Mouse (Mus musculus): ENCODE results near the gene Amigo3. TPM values are rescaled to one million over a fixed set of nuclear protein-coding genes. Genes with fewer than 3 reads are reported as not detected.

The Amigo3 gene
- polyA plus RNA-seq, 1 experiment: 1.7 TPM

- Histone ChIP-seq H3K27ac (ENCODE audit: insufficient read depth, low read length) (no peak overlapping the region), H3K4me1 (ENCODE audit: control insufficient read depth, insufficient read depth, low read length) (no peaks in the 10 kb centered on the region), H3K4me3 (ENCODE audit: insufficient read depth, low read length) (no peak overlapping the region)
- TF ChIP-seq CTCF (IDR thresholded peaks at IDR 0.05; ENCODE audit: extremely low read depth, insufficient read depth, low read length) (no peak), POLR2A (IDR thresholded peaks at IDR 0.05; ENCODE audit: extremely low read depth, insufficient read depth, low read length) (no peak)
Measured at GRCm38 (mm10) chr9:108058291-108058690, 5.3 kb downstream of the Amigo3 start.

GRCm38 (mm10) chr9:108062142-108062541 lies 9.2 kb downstream of the Amigo3 start:
- no peak for TF ChIP-seq CTCF (IDR thresholded peaks at IDR 0.05; ENCODE audit: extremely low read depth, insufficient read depth, low read length)
- Histone ChIP-seq H3K27ac (ENCODE audit: insufficient read depth, low read length) (no peak overlapping the region), H3K4me1 (ENCODE audit: control insufficient read depth, insufficient read depth, low read length) (no peaks in the 10 kb centered on the region), H3K4me3 (ENCODE audit: insufficient read depth, low read length) (no peak overlapping the region)

- Histone ChIP-seq H3K27ac (ENCODE audit: insufficient read depth, low read length) (no peak overlapping the region), H3K4me1 (ENCODE audit: control insufficient read depth, insufficient read depth, low read length) (no peaks in the 10 kb centered on the region), H3K4me3 (ENCODE audit: insufficient read depth, low read length) (no peak overlapping the region)
- TF ChIP-seq POLR2A (IDR thresholded peaks at IDR 0.05; ENCODE audit: extremely low read depth, insufficient read depth, low read length) (no peak), CTCF (IDR thresholded peaks at IDR 0.05; ENCODE audit: extremely low read depth, insufficient read depth, low read length) (no peak)
Measured at GRCm38 (mm10) chr9:108063361-108063760, 10.4 kb downstream of the Amigo3 start.

GRCm38 (mm10) chr9:108065491-108066011 lies 12.6 kb downstream of the Amigo3 start:
- TF ChIP-seq POLR2A (IDR thresholded peaks at IDR 0.05; ENCODE audit: extremely low read depth, insufficient read depth, low read length) (no peak), CTCF (IDR thresholded peaks at IDR 0.05; ENCODE audit: extremely low read depth, insufficient read depth, low read length) (peak; percentile 69)
- H3K4me1 ChIP-seq (ENCODE audit: control insufficient read depth, insufficient read depth, low read length): no peaks in the 10 kb centered on the region
- H3K27ac ChIP-seq (ENCODE audit: insufficient read depth, low read length): no peak overlapping the region
- no peak overlapping the region for H3K4me3 ChIP-seq (ENCODE audit: insufficient read depth, low read length)

GRCm38 (mm10) chr9:108067199-108067598 lies 14.2 kb downstream of the Amigo3 start:
- H3K4me1 ChIP-seq (ENCODE audit: control insufficient read depth, insufficient read depth, low read length): no peaks in the 10 kb centered on the region
- no peak for TF ChIP-seq CTCF (IDR thresholded peaks at IDR 0.05; ENCODE audit: extremely low read depth, insufficient read depth, low read length)
- H3K27ac ChIP-seq (ENCODE audit: insufficient read depth, low read length): no peak overlapping the region
- H3K4me3 ChIP-seq (ENCODE audit: insufficient read depth, low read length): no peak overlapping the region

- no peak for TF ChIP-seq POLR2A (IDR thresholded peaks at IDR 0.05; ENCODE audit: extremely low read depth, insufficient read depth, low read length)
- TF ChIP-seq CTCF (IDR thresholded peaks at IDR 0.05; ENCODE audit: extremely low read depth, insufficient read depth, low read length): peak; percentile 99
- no peak overlapping the region for H3K27ac ChIP-seq (ENCODE audit: insufficient read depth, low read length)
- no peak overlapping the region for H3K4me3 ChIP-seq (ENCODE audit: insufficient read depth, low read length)
- no peaks in the 10 kb centered on the region for H3K4me1 ChIP-seq (ENCODE audit: control insufficient read depth, insufficient read depth, low read length)
Measured at GRCm38 (mm10) chr9:108067900-108068299, 14.9 kb downstream of the Amigo3 start.

- Histone ChIP-seq H3K4me1 (ENCODE audit: control insufficient read depth, insufficient read depth, low read length) (no peaks in the 10 kb centered on the region), H3K27ac (ENCODE audit: insufficient read depth, low read length) (no peak overlapping the region), H3K4me3 (ENCODE audit: insufficient read depth, low read length) (no peak overlapping the region)
- TF ChIP-seq CTCF (IDR thresholded peaks at IDR 0.05; ENCODE audit: extremely low read depth, insufficient read depth, low read length) (no peak), POLR2A (IDR thresholded peaks at IDR 0.05; ENCODE audit: extremely low read depth, insufficient read depth, low read length) (no peak)
Measured at GRCm38 (mm10) chr9:108069007-108069406, 16.0 kb downstream of the Amigo3 start.

- no peak overlapping the region for H3K27ac ChIP-seq (ENCODE audit: insufficient read depth, low read length)
- no peak for TF ChIP-seq CTCF (IDR thresholded peaks at IDR 0.05; ENCODE audit: extremely low read depth, insufficient read depth, low read length)
- no peak for TF ChIP-seq POLR2A (IDR thresholded peaks at IDR 0.05; ENCODE audit: extremely low read depth, insufficient read depth, low read length)
- no peaks in the 10 kb centered on the region for H3K4me1 ChIP-seq (ENCODE audit: control insufficient read depth, insufficient read depth, low read length)
Measured at GRCm38 (mm10) chr9:108069529-108069928, 16.6 kb downstream of the Amigo3 start.

GRCm38 (mm10) chr9:108071801-108072200 lies 18.8 kb downstream of the Amigo3 start:
- TF ChIP-seq CTCF (IDR thresholded peaks at IDR 0.05; ENCODE audit: extremely low read depth, insufficient read depth, low read length) (no peak), POLR2A (IDR thresholded peaks at IDR 0.05; ENCODE audit: extremely low read depth, insufficient read depth, low read length) (no peak)
- H3K27ac ChIP-seq (ENCODE audit: insufficient read depth, low read length): no peak overlapping the region
- no peaks in the 10 kb centered on the region for H3K4me1 ChIP-seq (ENCODE audit: control insufficient read depth, insufficient read depth, low read length)
- H3K4me3 ChIP-seq (ENCODE audit: insufficient read depth, low read length): no peak overlapping the region

More at GRCm38 (mm10) chr9:108069529-108069928, 16.6 kb downstream of the Amigo3 start:
- no peak overlapping the region for H3K4me3 ChIP-seq (ENCODE audit: insufficient read depth, low read length)

GRCm38 (mm10) chr9:108072481-108072924 lies 19.5 kb downstream of the Amigo3 start:
- no peaks in the 10 kb centered on the region for H3K4me1 ChIP-seq (ENCODE audit: control insufficient read depth, insufficient read depth, low read length)
- no peak overlapping the region for H3K27ac ChIP-seq (ENCODE audit: insufficient read depth, low read length)
- no peak overlapping the region for H3K4me3 ChIP-seq (ENCODE audit: insufficient read depth, low read length)
- TF ChIP-seq CTCF (IDR thresholded peaks at IDR 0.05; ENCODE audit: extremely low read depth, insufficient read depth, low read length) (no peak), POLR2A (IDR thresholded peaks at IDR 0.05; ENCODE audit: extremely low read depth, insufficient read depth, low read length) (no peak)
